Mouse (Mus musculus) lung, embryonic 14.5 days (tissue): Measurements from ENCODE around the gene Sigirr. TPM values are rescaled to one million over a fixed set of nuclear protein-coding genes. Genes with fewer than 3 reads are reported as not detected.

Source experiments
- ATAC-seq: fragments of 200-750 bp; cut with Nextera tagmentation; 2 replicates; pipeline ENCODE4 v1.8.0; 2017; ENCODE audit warnings: mild to moderate bottlenecking, moderate TSS enrichment, moderate library complexity; ENCODE audit not compliant: insufficient read depth
- DNase-seq: peaks from one replicate; pipeline ENCODE4 v3.0.0-alpha.2; 2015
- H3K27ac ChIP-seq: fragments of 300-500 bp; sonication (generic); 2 replicates; pipeline ENCODE4 v1.5.1; 2014; ENCODE audit warnings: low read depth, mild to moderate bottlenecking, moderate library complexity
- H3K27me3 ChIP-seq: fragments of 300-500 bp; sonication (generic); 2 replicates; pipeline ENCODE4 v1.6.1; 2014; ENCODE audit warnings: low read length, control low read depth; ENCODE audit not compliant: insufficient read depth
- H3K36me3 ChIP-seq: fragments of 300-500 bp; sonication (generic); 2 replicates; pipeline ENCODE4 v1.6.1; 2014; ENCODE audit warnings: control low read depth; ENCODE audit not compliant: insufficient read depth
- H3K4me1 ChIP-seq: fragments of 300-500 bp; sonication (generic); 2 replicates; pipeline ENCODE4 v1.6.1; 2014; ENCODE audit warnings: antibody characterized with exemption, control low read depth; ENCODE audit not compliant: insufficient read depth
- H3K4me2 ChIP-seq: fragments of 300-500 bp; sonication (generic); 2 replicates; pipeline ENCODE4 v1.6.1; 2014; ENCODE audit warnings: mild to moderate bottlenecking
- H3K4me3 ChIP-seq: fragments of 300-500 bp; sonication (generic); 2 replicates; pipeline ENCODE4 v1.5.1; 2014; ENCODE audit warnings: low read depth, low read length
- H3K9ac ChIP-seq: fragments of 300-500 bp; sonication (generic); 2 replicates; pipeline ENCODE4 v1.6.1; 2014
- H3K9me3 ChIP-seq: fragments of 300-500 bp; sonication (generic); 2 replicates; pipeline ENCODE4 v1.6.1; 2016; ENCODE audit warnings: low read depth, low read length, control low read depth
- CTCF ChIP-seq: IDR thresholded peaks from 2 replicates; pipeline ENCODE4 v1.5.1; 2016; ENCODE audit warnings: antibody characterized with exemption, low read depth
- WGBS: fragments of 180-500 bp; shearing (Covaris S2); extraction: QIAGEN DNeasy Blood & Tissue Kit; methylation state at CpG from one replicate; pipeline ENCODE4 v1.1.7; 2014; 5-methylcytosine and 5-hydroxymethylcytosine counted together
- polyA plus RNA-seq: library from polyadenylated mRNA; unstranded; fragments of >200 nt; fragmentation: Nextera tagmentation; extraction: Ambion mirVana; gene quantifications from 2 replicates; pipeline ENCODE4 v1.2.1, GENCODE M21; 2014

Gene Sigirr
- polyA plus RNA-seq, 1 experiment from 2014 or later: 7.8 TPM

- Histone ChIP-seq H3K9me3 (no peaks in the 10 kb centered on the region), H3K4me3 (peak within 1 kb of the TSS; percentile 56), H3K27ac (peak within 1 kb of the TSS; percentile 83), H3K9ac (peak within 1 kb of the TSS; percentile 65), H3K36me3 (no peaks in the 10 kb centered on the region), H3K27me3 (no peaks in the 10 kb centered on the region), H3K4me1 (peaks cover 2% of the 10 kb centered on the region; the same call in 1 of the 2 replicates), H3K4me2 (peak within 1 kb of the TSS; percentile 76)
- ATAC-seq: no peak
- WGBS: 40% methylated on average over 14 of the region's 14 CpGs
- no peak for TF ChIP-seq CTCF
- peak; percentile 78 for DNase-seq
Measured at GRCm38 (mm10) chr7:141122245-141122644, 21.9 kb upstream of the Sigirr start, which contains the start of gene Ptdss2. Gene Ptdss2, plus strand, starts transcription at chr7:141122382.

- no peak overlapping the region for H3K4me3 ChIP-seq
- H3K27ac ChIP-seq: no peak overlapping the region
- no peaks in the 10 kb centered on the region for H3K36me3 ChIP-seq
- WGBS: 68% methylated on average over 5 of the region's 5 CpGs
- no peak for TF ChIP-seq CTCF
- ATAC-seq (no peak), DNase-seq (no peak)
- no peak overlapping the region for H3K9ac ChIP-seq
- H3K4me1 ChIP-seq: peaks cover 2% of the 10 kb centered on the region; the same call in 1 of the 2 replicates
- H3K4me2 ChIP-seq: no peak overlapping the region
- H3K27me3 ChIP-seq: no peaks in the 10 kb centered on the region
- H3K9me3 ChIP-seq: no peaks in the 10 kb centered on the region
Measured at GRCm38 (mm10) chr7:141121051-141121531, 20.7 kb upstream of the Sigirr start.

DNA sequence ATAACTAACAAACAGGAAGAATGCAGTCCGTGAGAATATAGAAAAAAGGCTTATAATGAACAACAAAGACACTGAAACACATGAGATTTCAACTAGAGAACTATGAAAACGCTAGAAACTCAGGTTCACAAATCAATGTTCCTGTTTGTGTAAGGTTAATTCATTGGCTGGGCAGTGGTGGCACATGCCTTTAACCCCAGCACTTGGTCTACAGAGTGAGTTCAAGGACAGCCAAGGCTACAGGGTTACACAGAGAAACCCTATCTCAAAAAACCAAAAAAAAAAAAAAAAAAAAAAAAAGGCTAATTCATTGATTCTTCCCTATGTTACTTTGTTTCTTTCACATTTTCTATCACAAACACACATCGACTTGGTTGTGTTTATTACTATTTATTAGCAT, 20.2 kb upstream of the Sigirr start:
- Histone ChIP-seq H3K4me2 (no peak overlapping the region), H3K27ac (no peak overlapping the region), H3K9me3 (no peaks in the 10 kb centered on the region), H3K4me3 (no peak overlapping the region), H3K36me3 (no peaks in the 10 kb centered on the region), H3K27me3 (no peaks in the 10 kb centered on the region), H3K4me1 (peaks cover 2% of the 10 kb centered on the region; the same call in 1 of the 2 replicates), H3K9ac (no peak overlapping the region)
- TF ChIP-seq CTCF: no peak
- DNase-seq: no peak
- 80% methylated on average over 3 of the region's 3 CpGs for WGBS
- ATAC-seq: no peak

- Histone ChIP-seq H3K36me3 (no peaks in the 10 kb centered on the region), H3K9me3 (no peaks in the 10 kb centered on the region), H3K27me3 (no peaks in the 10 kb centered on the region), H3K27ac (no peak overlapping the region), H3K4me1 (peaks cover 2% of the 10 kb centered on the region; the same call in 1 of the 2 replicates), H3K4me2 (no peak overlapping the region), H3K9ac (no peak overlapping the region), H3K4me3 (no peak overlapping the region)
- WGBS: 57% methylated on average over 3 of the region's 3 CpGs
- no peak for TF ChIP-seq CTCF
- ATAC-seq (no peak), DNase-seq (no peak)
Measured at GRCm38 (mm10) chr7:141119487-141119886, 19.1 kb upstream of the Sigirr start.

GRCm38 (mm10) chr7:141117636-141118035, 17.3 kb upstream of the Sigirr start, which contains the start of gene Ano9:
Gene Ano9, minus strand, starts transcription at chr7:141117806.
- H3K27me3 ChIP-seq: no peaks in the 10 kb centered on the region
- no peaks in the 10 kb centered on the region for H3K36me3 ChIP-seq
- H3K4me2 ChIP-seq: peak within 1 kb of the TSS; percentile 39
- H3K4me1 ChIP-seq: peaks cover 2% of the 10 kb centered on the region; the same call in 1 of the 2 replicates
- 0 out of 2 replicates have a peak, but pooled peaks have one; percentile 16 for ATAC-seq
- peak within 1 kb of the TSS; percentile 1; the same call in 1 of the 2 replicates for H3K4me3 ChIP-seq
- DNase-seq: peak; percentile 59
- no peaks in the 10 kb centered on the region for H3K9me3 ChIP-seq
- WGBS: 9% methylated on average over 9 of the region's 9 CpGs
- H3K9ac ChIP-seq: no peak within 1 kb of the TSS; the same call in none of the 2 replicates
- TF ChIP-seq CTCF: no peak
- no peak within 1 kb of the TSS for H3K27ac ChIP-seq

- Histone ChIP-seq H3K27me3 (no peaks in the 10 kb centered on the region), H3K4me1 (no peaks in the 10 kb centered on the region), H3K9me3 (no peaks in the 10 kb centered on the region), H3K36me3 (no peaks in the 10 kb centered on the region), H3K27ac (no peak overlapping the region), H3K9ac (no peak overlapping the region), H3K4me2 (no peak overlapping the region), H3K4me3 (no peak overlapping the region)
- ATAC-seq: no peak
- no peak for DNase-seq
- TF ChIP-seq CTCF: no peak
- 80% methylated on average over 9 of the region's 9 CpGs for WGBS
Measured at GRCm38 (mm10) chr7:141115874-141116273, 15.5 kb upstream of the Sigirr start.

DNA sequence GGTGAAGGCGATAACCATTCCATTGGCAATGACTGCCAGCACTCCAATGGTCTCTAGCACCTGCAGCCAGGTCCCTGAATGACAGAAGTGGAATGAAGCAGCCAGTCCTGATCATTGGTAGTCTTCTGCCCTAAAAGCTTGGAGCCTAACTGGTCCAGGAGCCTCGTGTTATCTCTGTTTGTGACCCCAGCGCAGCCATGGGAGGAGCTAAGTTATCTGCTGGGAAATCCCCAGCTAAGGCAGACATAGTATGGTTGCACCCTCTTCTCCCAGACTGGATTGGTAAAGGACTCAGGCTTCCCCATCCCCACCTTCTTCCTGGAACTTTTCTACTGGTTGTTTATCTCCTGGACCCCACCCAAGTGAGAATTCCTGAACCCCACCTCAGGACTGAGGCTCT, 2.8 kb upstream of the Sigirr start:
- no peak overlapping the region for H3K27ac ChIP-seq
- TF ChIP-seq CTCF: no peak
- H3K4me1 ChIP-seq: no peaks in the 10 kb centered on the region
- no peak for ATAC-seq
- H3K9me3 ChIP-seq: no peaks in the 10 kb centered on the region
- H3K9ac ChIP-seq: no peak overlapping the region
- H3K27me3 ChIP-seq: peaks cover 16% of the 10 kb centered on the region
- 61% methylated on average over 3 of the region's 3 CpGs for WGBS
- no peak overlapping the region for H3K4me2 ChIP-seq
- no peaks in the 10 kb centered on the region for H3K36me3 ChIP-seq
- no peak overlapping the region for H3K4me3 ChIP-seq
- DNase-seq: no peak
